Comparison of ENCODE assay signal across 8 mouse cellular contexts in genomic region chr5:64701780-64702231, GRCm38 (mm10).
DNase-seq lines count a peak whose midpoint lies in the region; ATAC-seq and TF ChIP-seq lines count a peak whose summit lies in the region.

No protein-coding gene starts in this region.

- no peak for TF ChIP-seq CTCF in bone marrow macrophage, adult 2 months (IDR thresholded peaks at IDR 0.05; ENCODE audit: low read depth, low read length)

- no peaks in the 10 kb centered on the region for H3K9me3 ChIP-seq in erythroblast, embryonic 14.5 days (ENCODE audit: control insufficient read depth, low read length)
- no peaks in the 10 kb centered on the region for H3K9me3 ChIP-seq in limb, embryonic 11.5 days (ENCODE audit: control insufficient read depth, low read length)
- H3K9me3 ChIP-seq in midbrain, embryonic 11.5 days (ENCODE audit: control insufficient read depth, low read length) = no peaks in the 10 kb centered on the region
- H3K9me3 ChIP-seq in stomach, embryonic 16.5 days (replicated peaks; ENCODE audit: control insufficient read depth, low read length) = no peaks in the 10 kb centered on the region

- peak overlapping the region; percentile 17; the same call in 1 of the 2 replicates for H3K9ac ChIP-seq in limb, embryonic 11.5 days (ENCODE audit: low read length)
- peak overlapping the region; percentile 44; the same call in 1 of the 2 replicates for H3K9ac ChIP-seq in midbrain, embryonic 11.5 days (ENCODE audit: low read length)
- H3K9ac ChIP-seq in stomach, embryonic 16.5 days (ENCODE audit: low read length) = peak overlapping the region; percentile 50

- H3K27ac ChIP-seq in bone marrow macrophage, adult 2 months (ENCODE audit: insufficient read depth, low read depth, low read length) = peak overlapping the region; percentile 58
- H3K27ac ChIP-seq in limb, embryonic 11.5 days (replicated peaks; ENCODE audit: low read depth, low read length) = no peak overlapping the region
- peak overlapping the region; percentile 52; the same call in 1 of the 2 replicates for H3K27ac ChIP-seq in midbrain, embryonic 11.5 days (ENCODE audit: low read depth, low read length)
- peak overlapping the region; percentile 94 for H3K27ac ChIP-seq in stomach, embryonic 16.5 days (ENCODE audit: low read length)

- ATAC-seq in limb, embryonic 11.5 days (ENCODE audit: insufficient number of reproducible peaks, low FRiP score, low TSS enrichment, low read depth) = no peak
- peak; percentile 59; the same call in 1 of the 2 replicates for ATAC-seq in midbrain, embryonic 11.5 days (ENCODE audit: low FRiP score)
- ATAC-seq in stomach, embryonic 16.5 days (ENCODE audit: insufficient read depth, low FRiP score) = no peak

- no peaks in the 10 kb centered on the region for H3K36me3 ChIP-seq in erythroblast, embryonic 14.5 days (ENCODE audit: control insufficient read depth)
- H3K36me3 ChIP-seq in limb, embryonic 11.5 days (ENCODE audit: control insufficient read depth, insufficient read depth, low read length) = no peaks in the 10 kb centered on the region
- H3K36me3 ChIP-seq in midbrain, embryonic 11.5 days (ENCODE audit: control insufficient read depth, insufficient read depth, low read length) = no peaks in the 10 kb centered on the region
- H3K36me3 ChIP-seq in stomach, embryonic 16.5 days (ENCODE audit: control insufficient read depth, insufficient read depth, low read length) = no peaks in the 10 kb centered on the region

- H3K4me1 ChIP-seq in bone marrow macrophage, adult 2 months (ENCODE audit: control insufficient read depth, insufficient read depth, low read length) = peaks cover 12% of the 10 kb centered on the region
- peaks cover 32% of the 10 kb centered on the region for H3K4me1 ChIP-seq in erythroblast, embryonic 14.5 days (ENCODE audit: control insufficient read depth)
- 0 out of 2 replicates have a peak, but pooled peaks cover 3% of the 10 kb centered on the region for H3K4me1 ChIP-seq in limb, embryonic 11.5 days (ENCODE audit: control insufficient read depth, insufficient read depth, low read length)
- H3K4me1 ChIP-seq in midbrain, embryonic 11.5 days (ENCODE audit: control insufficient read depth, insufficient read depth, low read length) = peaks cover 6% of the 10 kb centered on the region; the same call in 1 of the 2 replicates
- peaks cover 31% of the 10 kb centered on the region for H3K4me1 ChIP-seq in stomach, embryonic 16.5 days (ENCODE audit: control insufficient read depth, insufficient read depth, low read length)

- DNase-seq in 3134 (ENCODE audit: extremely low read depth, insufficient read length, low spot score) = peak; percentile 62
- peak; percentile 77 to 80 for DNase-seq in heart, adult 9 months (ENCODE audit: low spot score in 2 of 2)
- peak; percentile 30 to 40 for DNase-seq in kidney, adult 8-10 months
- no peak for DNase-seq in limb, embryonic 11.5 days (ENCODE audit: low spot score)
- peak; percentile 91 for DNase-seq in midbrain, embryonic 11.5 days (ENCODE audit: low spot score, missing footprints)

- H3K4me3 ChIP-seq in bone marrow macrophage, adult 2 months (ENCODE audit: insufficient read depth, low read length) = peak overlapping the region; percentile 7; the same call in 1 of the 2 replicates
- peak overlapping the region; percentile 18 for H3K4me3 ChIP-seq in erythroblast, embryonic 14.5 days (replicated peaks)
- no peak overlapping the region for H3K4me3 ChIP-seq in limb, embryonic 11.5 days (ENCODE audit: low read depth, low read length)
- no peak overlapping the region for H3K4me3 ChIP-seq in midbrain, embryonic 11.5 days (ENCODE audit: low read depth, low read length)
- 0 out of 2 replicates have a peak overlapping the region, but pooled peaks have one; percentile 11 for H3K4me3 ChIP-seq in stomach, embryonic 16.5 days (replicated peaks; ENCODE audit: low read length)

- 27% methylated on average over 7 of the region's 7 CpGs for WGBS in limb, embryonic 11.5 days
- 18% methylated on average over 7 of the region's 7 CpGs for WGBS in midbrain, embryonic 11.5 days
- WGBS in stomach, embryonic 16.5 days = 17% methylated on average over 7 of the region's 7 CpGs

- no peaks in the 10 kb centered on the region for H3K27me3 ChIP-seq in erythroblast, embryonic 14.5 days (ENCODE audit: control insufficient read depth)
- no peaks in the 10 kb centered on the region for H3K27me3 ChIP-seq in limb, embryonic 11.5 days (ENCODE audit: control insufficient read depth, insufficient read depth, low read length)
- no peaks in the 10 kb centered on the region for H3K27me3 ChIP-seq in midbrain, embryonic 11.5 days (ENCODE audit: control insufficient read depth, insufficient read depth, low read length)
- no peaks in the 10 kb centered on the region for H3K27me3 ChIP-seq in stomach, embryonic 16.5 days (ENCODE audit: control insufficient read depth, insufficient read depth, low read length)

- H3K4me2 ChIP-seq in limb, embryonic 11.5 days (ENCODE audit: low read depth, severe bottlenecking) = no peak overlapping the region
- H3K4me2 ChIP-seq in midbrain, embryonic 11.5 days = no peak overlapping the region
- H3K4me2 ChIP-seq in stomach, embryonic 16.5 days (ENCODE audit: low read depth, low read length) = peak overlapping the region; percentile 23

- TF ChIP-seq POLR2A in bone marrow macrophage, adult 2 months (IDR thresholded peaks at IDR 0.05; ENCODE audit: borderline replicate concordance, low read depth, low read length) = no peak

Comparison
In these comparisons a context has a peak if more than half of its experiments do, and no peak if none do; other contexts are left out.
1. H3K4me3 ChIP-seq: peak in bone marrow macrophage, adult 2 months (single experiment), erythroblast, embryonic 14.5 days (single experiment) and stomach, embryonic 16.5 days (single experiment); none in limb, embryonic 11.5 days (single experiment) and midbrain, embryonic 11.5 days (single experiment).
2. Peak in every context shown above with its lines, with median percentiles within 50 percentile points of each other: H3K9ac ChIP-seq.